Mouse (Mus musculus) CD4-positive naive resting alpha-beta T cell, adult 57 days (primary cell): Measurements from ENCODE around the gene Eif3m. TPM values are rescaled to one million over a fixed set of nuclear protein-coding genes. Genes with fewer than 3 reads are reported as not detected.

Source experiments
- total RNA-seq: library from RNA; stranded (reverse); gene quantifications from one replicate; pipeline ENCODE4 v1.2.4, GENCODE M21; 2023

Gene Eif3m
- total RNA-seq: 165 TPM

DNA sequence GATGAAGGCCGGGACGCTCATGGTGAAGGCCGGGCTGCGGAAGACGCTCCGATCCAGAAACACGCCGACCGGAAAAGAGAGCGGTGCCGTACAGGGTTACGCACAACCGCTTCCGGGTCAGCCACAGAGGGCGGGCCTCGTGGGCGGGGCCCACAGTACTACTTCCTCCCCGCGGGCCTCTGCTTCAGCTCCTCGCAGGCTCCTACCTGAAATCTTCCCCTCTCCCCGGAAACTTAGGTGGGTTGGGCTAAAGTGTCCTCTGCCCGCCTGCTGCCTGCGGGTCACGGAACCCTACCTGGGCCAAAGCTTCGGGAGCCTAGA, at the start of gene Eif3m:
Gene Eif3m, minus strand, starts transcription at position 114 of the 321 bp plus-strand sequence.

Other genes starting within 250 kb of the Eif3m start
- gene Qser1, start 200.3 kb downstream of the Eif3m start, total RNA-seq: 11.5 TPM
- 3.0 TPM for gene Prrg4, start 167.2 kb downstream of the Eif3m start, total RNA-seq
- gene Ccdc73, start 149.3 kb downstream of the Eif3m start, total RNA-seq: not detected
- gene Gm11060, start 74.9 kb upstream of the Eif3m start, total RNA-seq: not detected
- gene Wt1, start 109.4 kb upstream of the Eif3m start, total RNA-seq: 1.3 TPM
- gene Them7, start 207.2 kb upstream of the Eif3m start, total RNA-seq: not detected